Mouse (Mus musculus) G1E (cell line): ENCODE measurements around the gene Rsbn1l.

Experiments
- CTCF ChIP-seq: IDR thresholded peaks from 2 replicates; pipeline ENCODE4 v1.5.1; 2012; ENCODE audit warnings: low read depth, low read length, inconsistent platforms, mixed read lengths
- GATA1 ChIP-seq: IDR thresholded peaks from 2 replicates; pipeline ENCODE4 v1.6.1; 2012; ENCODE audit warnings: borderline replicate concordance, low read length, inconsistent platforms, mixed read lengths
- GATA2 ChIP-seq: IDR thresholded peaks from 2 replicates; pipeline ENCODE4 v1.6.1; 2012; ENCODE audit warnings: low read depth, low read length, inconsistent platforms, borderline replicate concordance
- POLR2AphosphoS5 ChIP-seq: IDR thresholded peaks from 2 replicates; pipeline ENCODE4 v1.6.1; 2012; ENCODE audit warnings: low read depth, low read length, inconsistent platforms; ENCODE audit not compliant: insufficient replicate concordance
- TAL1 ChIP-seq: conservative IDR thresholded peaks from 2 replicates; pipeline ENCODE4 v1.6.1; 2012; ENCODE audit warnings: low read depth, low read length, inconsistent platforms, mixed read lengths

GRCm38 (mm10) chr5:20860565-20860964 lies 95.6 kb downstream of the Rsbn1l start:
- no peak for TF ChIP-seq CTCF
- TF ChIP-seq GATA1, result no peak
- no peak for TF ChIP-seq GATA2
- no peak for TF ChIP-seq POLR2AphosphoS5
- no peak for TF ChIP-seq TAL1
